Mouse (Mus musculus) liver, embryonic 14.5 days (tissue): ENCODE results near the gene Ereg.

ENCODE experiments used
- CTCF ChIP-seq: IDR thresholded peaks from 2 replicates; pipeline ENCODE4 v1.5.1; 2016; ENCODE audit warnings: antibody characterized with exemption, low read depth, control low read depth
- EP300 ChIP-seq: IDR thresholded peaks from 2 replicates; pipeline ENCODE4 v1.6.1; 2016; ENCODE audit warnings: antibody characterized with exemption, low read depth

- no peak for TF ChIP-seq CTCF
- no peak for TF ChIP-seq EP300
Measured at GRCm38 (mm10) chr5:91124140-91124539, 49.7 kb downstream of the Ereg start.
